Mouse (Mus musculus) left cerebral cortex, postnatal 36 days (tissue): Measurements from ENCODE around the gene Ppt1. TPM values are rescaled to one million over a fixed set of nuclear protein-coding genes. Genes with fewer than 3 reads are reported as not detected.

Source experiments
- DNase-seq, 2 experiments: peaks; one replicate each; pipeline ENCODE4 v3.0.0; 2021 to 2022; ENCODE audit warnings: low spot score in 2 of 2, mixed read lengths in 1 of 2
- intact Hi-C: fragments of 180-260 bp; cut with DNase I; formaldehyde crosslinking; loops from one replicate; pipeline ENCODE4 v1.15.1; 2025
- total RNA-seq, 2 experiments: library from RNA; stranded (reverse); gene quantifications; 2 replicates each; pipeline ENCODE4 v1.2.3; 2021

The Ppt1 gene
- total RNA-seq, 2 experiments from 2014 or later: 95.5 to 96.6 TPM

- intact Hi-C loops: loop anchor here (2.0 to 5.0 kb wide), 2 partner anchors 87 to 185 kb away; no protein-coding TSS in a partner anchor
- DNase-seq: no peak
Measured at GRCm38 (mm10) chr4:122897750-122898149, 61.7 kb downstream of the Ppt1 start.

GRCm38 (mm10) chr4:122898313-122898712, 62.3 kb downstream of the Ppt1 start:
- intact Hi-C loops: loop anchor here (2.0 to 5.0 kb wide), 2 partner anchors 86 to 184 kb away; no protein-coding TSS in a partner anchor
- DNase-seq: peak; percentile 49 to 60

DNA sequence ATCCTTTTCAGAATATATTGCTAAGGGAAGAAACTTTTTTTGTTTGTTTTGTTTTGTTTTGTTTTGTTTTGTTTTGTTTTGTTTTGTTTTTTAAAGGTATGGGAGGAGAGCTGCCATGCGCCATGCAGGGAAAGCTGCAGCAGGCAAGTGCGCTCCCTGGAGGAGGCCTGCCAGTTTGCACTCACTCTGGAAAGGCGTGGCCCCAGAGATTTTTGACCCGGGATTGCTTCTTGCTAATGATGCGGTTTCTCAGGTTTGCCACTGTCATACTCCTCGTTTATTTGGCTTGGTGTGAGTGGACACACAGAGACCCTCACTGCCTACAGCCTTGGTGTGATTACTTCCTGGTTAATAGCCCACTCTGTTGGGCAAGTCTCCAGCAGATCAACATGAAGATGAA, 66.1 kb downstream of the Ppt1 start:
- DNase-seq: no peak
- intact Hi-C loops: no loop called here

GRCm38 (mm10) chr4:122903709-122904108, 67.7 kb downstream of the Ppt1 start:
- no peak for DNase-seq
- intact Hi-C loops: no loop called here

DNA sequence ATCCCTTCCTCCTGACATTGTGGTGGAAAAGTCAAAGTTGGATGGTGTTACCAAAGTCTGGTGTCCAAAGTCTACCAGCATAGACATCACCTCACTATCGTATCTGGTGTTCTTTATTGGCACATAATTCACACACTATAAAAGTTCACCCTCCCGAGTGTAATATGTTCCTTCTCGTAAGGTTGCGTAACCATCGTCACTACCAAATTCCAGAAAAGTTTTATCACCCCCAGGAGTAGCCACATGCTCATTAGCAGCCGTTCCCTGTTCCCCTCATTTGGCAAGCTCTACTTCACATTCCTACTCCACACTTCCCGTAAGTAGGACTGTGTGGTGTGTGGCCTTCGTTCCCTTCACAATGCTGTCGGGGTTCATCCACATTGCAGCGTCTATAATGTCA, 69.3 kb downstream of the Ppt1 start:
- DNase-seq: no peak
- intact Hi-C loops: no loop called here

Other genes starting within 250 kb of the Ppt1 start
- not detected for gene 9530002B09Rik, start 147.0 kb upstream of the Ppt1 start, total RNA-seq
- gene Cap1, start 49.8 kb downstream of the Ppt1 start, total RNA-seq: 100 to 1,000 TPM; 267 to 277 TPM
- 10 to 100 TPM; 36.9 to 50.0 TPM for gene Mfsd2a, start 124.9 kb downstream of the Ppt1 start, total RNA-seq
- gene Mycl, start 159.4 kb downstream of the Ppt1 start, total RNA-seq: 10 to 100 TPM; 11.3 to 12.9 TPM
- 10 to 100 TPM; 18.2 to 23.5 TPM for gene Trit1, start 180.4 kb downstream of the Ppt1 start, total RNA-seq